Comparison of ENCODE assay signal across 9 mouse cellular contexts in genomic region chr15:27539745-27540144, GRCm38 (mm10).
DNase-seq lines count a peak whose midpoint lies in the region; ATAC-seq and TF ChIP-seq lines count a peak whose summit lies in the region.
"Had no signal": no experiment of that assay in that cellular context is flagged by ENCODE, and none has a peak within 500 bp of the region (broad histone marks: within the 10 kb centered on the region; RNA-seq: fewer than 3 reads in every experiment).

No protein-coding gene starts in this region.

- no peak for TF ChIP-seq CTCF in thymus, adult 2 months (IDR thresholded peaks at IDR 0.05; ENCODE audit: borderline replicate concordance, control insufficient read depth, extremely low read depth, insufficient read depth, low read length, poor library complexity)

- H3K4me1 ChIP-seq in heart, embryonic 11.5 days (ENCODE audit: control insufficient read depth, insufficient read depth, low read length), result peaks cover 49% of the 10 kb centered on the region
- H3K4me1 ChIP-seq in thymus, adult 2 months (replicated peaks; ENCODE audit: control insufficient read depth, insufficient read depth, low read length), result no peaks in the 10 kb centered on the region

- H3K27ac ChIP-seq in heart, embryonic 11.5 days (ENCODE audit: low read depth, low read length), result peak overlapping the region; percentile 57
- H3K27ac ChIP-seq in thymus, adult 2 months (ENCODE audit: control insufficient read depth, insufficient read depth, low read length), result no peak overlapping the region

- ATAC-seq in heart, embryonic 11.5 days (replicated peaks; ENCODE audit: insufficient number of reproducible peaks, low FRiP score, low TSS enrichment), result no peak
- ATAC-seq in monocyte, adult 5-6 weeks (replicated peaks; ENCODE audit: insufficient number of reproducible peaks, low FRiP score, low TSS enrichment, poor library complexity, severe bottlenecking), result no peak

- peak; percentile 60 for DNase-seq in adrenal gland, adult 2 months
- no peak for DNase-seq in adrenal gland, postnatal 4 days (ENCODE audit: low spot score in 2 of 2)
- peak; percentile 30 for DNase-seq in ovary, adult 18-20 months (ENCODE audit: low spot score)
- no peak for DNase-seq in ovary, postnatal 14 days (ENCODE audit: low spot score)
- DNase-seq in thymus, adult 2 months, result no peak
- DNase-seq in neural tube, embryonic 10.5 days (ENCODE audit: extremely low spot score, low spot score), result no peak
- DNase-seq: right cerebral cortex, postnatal 14 days had no signal

- H3K36me3 ChIP-seq in heart, embryonic 11.5 days (ENCODE audit: control insufficient read depth, insufficient read depth, low read length), result no peaks in the 10 kb centered on the region
- H3K36me3 ChIP-seq in thymus, adult 2 months (ENCODE audit: control insufficient read depth, insufficient read depth, low read length), result no peaks in the 10 kb centered on the region

- no peaks in the 10 kb centered on the region for H3K27me3 ChIP-seq in heart, embryonic 11.5 days (ENCODE audit: control insufficient read depth, insufficient read depth, low read length)
- no peaks in the 10 kb centered on the region for H3K27me3 ChIP-seq in thymus, adult 2 months (ENCODE audit: control insufficient read depth, insufficient read depth, low read length)

- no peak overlapping the region for H3K4me2 ChIP-seq in heart, embryonic 11.5 days

- no peak overlapping the region for H3K4me3 ChIP-seq in heart, embryonic 11.5 days (ENCODE audit: low read depth, low read length)
- no peak overlapping the region for H3K4me3 ChIP-seq in thymus, adult 2 months (ENCODE audit: control insufficient read depth, insufficient read depth, low read length)

- WGBS in heart, embryonic 11.5 days (ENCODE audit: insufficient replicate concordance), result 73% methylated on average over 9 of the region's 9 CpGs
- 93% methylated on average over 9 of the region's 9 CpGs for WGBS in thymus, adult 2 months

- H3K9me3 ChIP-seq in heart, embryonic 11.5 days (replicated peaks; ENCODE audit: control insufficient read depth, low read length), result no peaks in the 10 kb centered on the region

- no peak overlapping the region for H3K9ac ChIP-seq in heart, embryonic 11.5 days (ENCODE audit: low read depth, low read length)

- TF ChIP-seq POLR2A in thymus, adult 2 months (IDR thresholded peaks at IDR 0.05; ENCODE audit: control insufficient read depth, extremely low read depth, insufficient read depth, low read length, poor library complexity), result no peak

Comparison
In these comparisons a context has a peak if more than half of its experiments do, and no peak if none do; other contexts are left out.
1. DNase-seq: peak in adrenal gland, adult 2 months (single experiment) and ovary, adult 18-20 months (single experiment); none in adrenal gland, postnatal 4 days (0 of 2), ovary, postnatal 14 days (single experiment), thymus, adult 2 months (single experiment) and neural tube, embryonic 10.5 days (single experiment).